Mouse (Mus musculus): Measurements from ENCODE around the gene Hoxa2.

GRCm38 (mm10) chr6:52209685-52210046 is 45.0 kb upstream of the Hoxa2 start:
- no peak for TF ChIP-seq POLR2A (IDR thresholded peaks at IDR 0.05; ENCODE audit: control insufficient read depth, extremely low read depth, insufficient read depth, low read length, poor library complexity)
- TF ChIP-seq CTCF (IDR thresholded peaks at IDR 0.05; ENCODE audit: borderline replicate concordance, control insufficient read depth, extremely low read depth, insufficient read depth, low read length, poor library complexity): no peak
